Mouse (Mus musculus) common myeloid progenitor, adult 5-6 weeks (primary cell): ENCODE results near the gene Nrap. TPM values are rescaled to one million over a fixed set of nuclear protein-coding genes. Genes with fewer than 3 reads are reported as not detected.
"Not testable (repeated sequence)": the region's sequence is repeated elsewhere in the genome, so short reads cannot be mapped to it uniquely, and the experiment has no call there.

ENCODE experiments used
- ATAC-seq: replicated peaks from 2 replicates; pipeline ENCODE4 v1.8.0; 2016; ENCODE audit warnings: low read depth, mild to moderate bottlenecking, moderate TSS enrichment, inconsistent platforms; ENCODE audit not compliant: poor library complexity, severe bottlenecking
- total RNA-seq: library from RNA; stranded (forward); fragments of 200-1000, 187-1606 nt; gene quantifications from 2 replicates; pipeline ENCODE4 v1.2.3, GENCODE M21; 2017

The Nrap gene
- total RNA-seq: 0.29 and 0.91 TPM in 2 replicates

- ATAC-seq: no peak
Measured at GRCm38 (mm10) chr19:56389879-56390278, at the start of gene Nrap. Nrap (minus strand) TSS chr19:56390037.

GRCm38 (mm10) chr19:56439072-56439434 lies 49.2 kb upstream of the Nrap start:
- ATAC-seq: peak; percentile 54; the same call in 1 of the 2 replicates

GRCm38 (mm10) chr19:56438357-56439071 lies 48.7 kb upstream of the Nrap start:
- ATAC-seq: no peak

- ATAC-seq: no peak
Measured at GRCm38 (mm10) chr19:56436380-56436779, 46.5 kb upstream of the Nrap start.

- ATAC-seq: no peak
Measured at GRCm38 (mm10) chr19:56433581-56433980, 43.7 kb upstream of the Nrap start.

- ATAC-seq: no peak
Measured at GRCm38 (mm10) chr19:56432706-56433105, 42.9 kb upstream of the Nrap start.

- no peak for ATAC-seq
Measured at GRCm38 (mm10) chr19:56430369-56430768, 40.5 kb upstream of the Nrap start.

- no peak for ATAC-seq
Measured at GRCm38 (mm10) chr19:56425492-56425891, 35.7 kb upstream of the Nrap start.

- no peak for ATAC-seq
Measured at GRCm38 (mm10) chr19:56424606-56425395, 35.0 kb upstream of the Nrap start.

- no peak for ATAC-seq
Measured at GRCm38 (mm10) chr19:56423370-56423769, 33.5 kb upstream of the Nrap start.

GRCm38 (mm10) chr19:56422476-56423338 lies 32.9 kb upstream of the Nrap start:
- peak; percentile 65; the same call in 1 of the 2 replicates for ATAC-seq

GRCm38 (mm10) chr19:56420345-56420744 lies 30.5 kb upstream of the Nrap start:
- ATAC-seq: no peak

- no peak for ATAC-seq
Measured at GRCm38 (mm10) chr19:56419452-56419851, 29.6 kb upstream of the Nrap start.

GRCm38 (mm10) chr19:56418404-56418803 lies 28.6 kb upstream of the Nrap start:
- ATAC-seq: no peak

GRCm38 (mm10) chr19:56409884-56410283 lies 20.0 kb upstream of the Nrap start:
- ATAC-seq: not testable (repeated sequence)

- ATAC-seq: no peak
Measured at GRCm38 (mm10) chr19:56406581-56406980, 16.7 kb upstream of the Nrap start.

- ATAC-seq: no peak
Measured at GRCm38 (mm10) chr19:56405824-56406223, 16.0 kb upstream of the Nrap start.

GRCm38 (mm10) chr19:56401864-56402263 lies 12.0 kb upstream of the Nrap start:
- ATAC-seq: no peak

GRCm38 (mm10) chr19:56400200-56400599 lies 10.4 kb upstream of the Nrap start:
- peak; percentile 57 for ATAC-seq

GRCm38 (mm10) chr19:56398528-56398795 lies 8.6 kb upstream of the Nrap start:
- no peak for ATAC-seq
